Mouse (Mus musculus) testis, adult 2 months (tissue): ENCODE results near the gene Pdzk1ip1. TPM values are rescaled to one million over a fixed set of nuclear protein-coding genes. Genes with fewer than 3 reads are reported as not detected.

ENCODE experiments used
- H3K27ac ChIP-seq: fragments of 200-500 bp; 2 replicates; pipeline ENCODE4 v1.5.1; 2012; ENCODE audit warnings: low read depth, low read length; ENCODE audit not compliant: control insufficient read depth, insufficient read depth
- H3K27me3 ChIP-seq: fragments of 200-500 bp; 2 replicates; pipeline ENCODE4 v1.6.1; 2012; ENCODE audit warnings: mild to moderate bottlenecking, low read length, moderate library complexity; ENCODE audit not compliant: control insufficient read depth, insufficient read depth
- H3K36me3 ChIP-seq: fragments of 200-500 bp; 2 replicates; pipeline ENCODE4 v1.6.1; 2012; ENCODE audit warnings: mild to moderate bottlenecking, low read length; ENCODE audit not compliant: control insufficient read depth, insufficient read depth
- H3K4me1 ChIP-seq: fragments of 200-500 bp; 2 replicates; pipeline ENCODE4 v1.6.1; 2012; ENCODE audit warnings: low read length; ENCODE audit not compliant: control insufficient read depth, insufficient read depth
- H3K4me3 ChIP-seq: fragments of 200-500 bp; 2 replicates; pipeline ENCODE4 v1.5.1; 2012; ENCODE audit warnings: low read depth, mild to moderate bottlenecking, low read length, moderate library complexity, mixed read lengths; ENCODE audit not compliant: control insufficient read depth
- CTCF ChIP-seq: fragments of 200-500 bp; IDR thresholded peaks from 2 replicates; pipeline ENCODE4 v1.5.1; 2012; ENCODE audit warnings: low read depth, mild to moderate bottlenecking, inconsistent platforms, low read length, moderate library complexity; ENCODE audit not compliant: control insufficient read depth, insufficient read depth, insufficient replicate concordance
- POLR2A ChIP-seq: fragments of 200-500 bp; IDR thresholded peaks from 2 replicates; pipeline ENCODE4 v1.6.1; 2012; ENCODE audit warnings: low read depth, mild to moderate bottlenecking, inconsistent platforms, low read length, moderate library complexity; ENCODE audit not compliant: control insufficient read depth
- polyA plus RNA-seq: library from polyadenylated mRNA; depleted of rRNA; stranded (reverse); fragments of >200 nt; gene quantifications from 2 replicates; pipeline ENCODE4 v1.2.3, GENCODE M21; 2012

Pdzk1ip1 gene
- polyA plus RNA-seq, 1 experiment, result 353 TPM

GRCm38 (mm10) chr4:115062540-115062874 lies 26.0 kb upstream of the Pdzk1ip1 start:
- no peak overlapping the region for H3K27ac ChIP-seq
- H3K4me3 ChIP-seq, result peak overlapping the region; percentile 84
- H3K36me3 ChIP-seq, result no peaks in the 10 kb centered on the region
- TF ChIP-seq CTCF, result no peak
- TF ChIP-seq POLR2A, result no peak
- H3K4me1 ChIP-seq, result peaks cover 27% of the 10 kb centered on the region
- peaks cover 8% of the 10 kb centered on the region for H3K27me3 ChIP-seq

- H3K4me3 ChIP-seq, result peak overlapping the region; percentile 84
- H3K36me3 ChIP-seq, result no peaks in the 10 kb centered on the region
- H3K27me3 ChIP-seq, result peaks cover 4% of the 10 kb centered on the region
- H3K27ac ChIP-seq, result no peak overlapping the region
- TF ChIP-seq CTCF (no peak), POLR2A (no peak)
- peaks cover 24% of the 10 kb centered on the region for H3K4me1 ChIP-seq
Measured at GRCm38 (mm10) chr4:115062875-115063517, 25.5 kb upstream of the Pdzk1ip1 start.

- Histone ChIP-seq H3K4me1 (peaks cover 24% of the 10 kb centered on the region), H3K27me3 (peaks cover 3% of the 10 kb centered on the region), H3K27ac (no peak overlapping the region), H3K4me3 (peak overlapping the region; percentile 84), H3K36me3 (no peaks in the 10 kb centered on the region)
- TF ChIP-seq CTCF (no peak), POLR2A (no peak)
Measured at GRCm38 (mm10) chr4:115063518-115064239, 24.8 kb upstream of the Pdzk1ip1 start.

GRCm38 (mm10) chr4:115071668-115072067 lies 16.8 kb upstream of the Pdzk1ip1 start:
- Histone ChIP-seq H3K27ac (no peak overlapping the region), H3K27me3 (no peaks in the 10 kb centered on the region), H3K4me1 (no peaks in the 10 kb centered on the region), H3K36me3 (no peaks in the 10 kb centered on the region), H3K4me3 (no peak overlapping the region)
- TF ChIP-seq POLR2A (no peak), CTCF (no peak)

- no peaks in the 10 kb centered on the region for H3K27me3 ChIP-seq
- H3K36me3 ChIP-seq, result no peaks in the 10 kb centered on the region
- TF ChIP-seq POLR2A, result no peak
- no peak for TF ChIP-seq CTCF
- no peak overlapping the region for H3K4me3 ChIP-seq
- H3K4me1 ChIP-seq, result no peaks in the 10 kb centered on the region
- no peak overlapping the region for H3K27ac ChIP-seq
Measured at GRCm38 (mm10) chr4:115074789-115075188, 13.7 kb upstream of the Pdzk1ip1 start.

- H3K27ac ChIP-seq, result no peak overlapping the region
- no peak for TF ChIP-seq CTCF
- no peak for TF ChIP-seq POLR2A
Measured at GRCm38 (mm10) chr4:115075204-115075915, 13.1 kb upstream of the Pdzk1ip1 start.

GRCm38 (mm10) chr4:115078892-115079820 lies 9.4 kb upstream of the Pdzk1ip1 start:
- no peak overlapping the region for H3K27ac ChIP-seq
- H3K36me3 ChIP-seq, result no peaks in the 10 kb centered on the region
- no peaks in the 10 kb centered on the region for H3K27me3 ChIP-seq
- no peak overlapping the region for H3K4me3 ChIP-seq
- H3K4me1 ChIP-seq, result no peaks in the 10 kb centered on the region
- TF ChIP-seq POLR2A (no peak), CTCF (no peak)

More at GRCm38 (mm10) chr4:115075204-115075915, 13.1 kb upstream of the Pdzk1ip1 start:
- Histone ChIP-seq H3K27me3 (no peaks in the 10 kb centered on the region), H3K36me3 (no peaks in the 10 kb centered on the region), H3K4me3 (no peak overlapping the region), H3K4me1 (no peaks in the 10 kb centered on the region)
